Mouse (Mus musculus) kidney, postnatal 14 days (tissue): ENCODE results near the gene Elmo2.
A peak's percentile ranks its signal among the peaks of the same experiment; 100 is the strongest.

Experiments
- DNase-seq: peaks from one replicate; pipeline ENCODE4 v3.0.0; 2022; ENCODE audit warnings: mixed read lengths

The Elmo2 gene

GRCm38 (mm10) chr2:165321981-165322735 lies 4.1 kb downstream of the Elmo2 start:
- no peak for DNase-seq

DNA sequence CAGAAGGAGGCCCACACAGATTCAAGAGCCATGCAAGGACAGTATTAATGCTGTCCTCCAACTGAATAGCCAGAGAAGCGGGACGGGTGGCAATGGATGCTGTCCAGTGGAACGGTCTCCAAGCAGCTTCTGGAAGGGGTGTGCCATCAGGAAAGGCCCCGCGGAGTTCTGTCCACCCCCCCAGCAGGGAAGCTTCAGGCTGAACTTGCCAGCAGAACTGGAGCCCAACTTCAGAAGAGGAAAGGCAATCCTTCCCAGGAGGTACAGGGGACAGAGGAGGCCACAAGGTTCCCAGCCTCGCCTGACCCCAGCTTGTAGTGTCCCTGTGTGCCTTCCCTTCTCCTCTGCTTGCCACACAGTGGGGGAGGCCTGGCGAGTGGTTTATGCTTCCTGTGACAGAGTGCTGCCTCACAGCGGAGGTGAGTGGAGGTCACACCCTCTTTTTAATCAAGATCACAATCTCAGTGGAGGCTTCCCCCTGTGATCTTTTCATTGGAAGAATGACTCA lies 4.8 kb downstream of the Elmo2 start:
- no peak for DNase-seq

- DNase-seq: peak; percentile 64
Measured at GRCm38 (mm10) chr2:165320531-165321150, 5.6 kb downstream of the Elmo2 start.

DNA sequence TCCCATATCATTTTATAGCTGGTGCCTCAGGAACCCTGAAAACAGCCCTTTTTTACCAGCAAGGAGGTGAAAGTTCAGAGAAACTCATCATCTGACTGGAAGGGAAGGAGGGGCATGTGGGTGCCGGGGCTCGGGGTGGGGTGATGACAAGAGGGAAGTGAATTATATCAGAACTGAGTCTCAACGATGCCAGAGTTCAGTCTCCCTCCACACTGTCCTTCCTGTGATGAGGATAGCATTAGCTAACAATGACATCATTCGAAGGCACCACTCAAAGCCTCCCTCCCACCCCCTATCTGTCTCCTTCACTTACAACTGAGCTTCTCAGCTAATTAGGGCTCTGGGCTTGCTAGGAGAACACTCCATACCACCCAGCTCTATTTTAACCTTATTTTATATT lies 6.8 kb downstream of the Elmo2 start:
- no peak for DNase-seq

- DNase-seq: no peak
Measured at GRCm38 (mm10) chr2:165318941-165319340, 7.3 kb downstream of the Elmo2 start.

DNA sequence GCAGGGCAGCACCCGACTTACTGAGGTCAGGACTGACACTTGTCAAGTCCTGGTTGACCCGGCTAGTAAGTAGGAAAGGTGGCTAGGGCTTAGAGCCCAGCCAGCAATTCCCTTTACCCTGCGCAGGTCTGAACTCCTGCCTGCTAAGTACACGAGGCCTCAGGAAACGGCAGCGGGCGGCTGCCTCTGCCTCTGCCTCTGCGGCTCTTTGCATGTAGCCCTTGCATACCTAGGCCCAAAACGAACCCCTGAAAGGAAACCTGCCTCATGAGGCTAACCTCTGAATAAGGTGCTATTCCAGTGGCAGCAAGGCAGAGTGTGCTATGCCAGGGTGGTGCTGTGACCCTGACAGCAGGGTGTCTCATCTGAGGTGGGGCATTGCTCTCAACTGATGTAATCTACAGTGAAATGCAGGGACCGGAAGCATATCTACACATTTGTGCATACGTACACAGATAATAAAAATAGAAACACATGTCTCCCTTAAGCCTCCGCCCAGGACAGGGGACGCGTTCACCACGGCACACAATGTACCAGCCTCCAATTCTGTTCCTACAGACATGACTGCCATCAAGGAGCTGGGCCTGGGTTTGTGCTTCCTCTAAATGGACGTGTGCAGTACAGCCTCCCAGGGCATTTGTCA lies 8.5 kb downstream of the Elmo2 start:
- DNase-seq: no peak

DNA sequence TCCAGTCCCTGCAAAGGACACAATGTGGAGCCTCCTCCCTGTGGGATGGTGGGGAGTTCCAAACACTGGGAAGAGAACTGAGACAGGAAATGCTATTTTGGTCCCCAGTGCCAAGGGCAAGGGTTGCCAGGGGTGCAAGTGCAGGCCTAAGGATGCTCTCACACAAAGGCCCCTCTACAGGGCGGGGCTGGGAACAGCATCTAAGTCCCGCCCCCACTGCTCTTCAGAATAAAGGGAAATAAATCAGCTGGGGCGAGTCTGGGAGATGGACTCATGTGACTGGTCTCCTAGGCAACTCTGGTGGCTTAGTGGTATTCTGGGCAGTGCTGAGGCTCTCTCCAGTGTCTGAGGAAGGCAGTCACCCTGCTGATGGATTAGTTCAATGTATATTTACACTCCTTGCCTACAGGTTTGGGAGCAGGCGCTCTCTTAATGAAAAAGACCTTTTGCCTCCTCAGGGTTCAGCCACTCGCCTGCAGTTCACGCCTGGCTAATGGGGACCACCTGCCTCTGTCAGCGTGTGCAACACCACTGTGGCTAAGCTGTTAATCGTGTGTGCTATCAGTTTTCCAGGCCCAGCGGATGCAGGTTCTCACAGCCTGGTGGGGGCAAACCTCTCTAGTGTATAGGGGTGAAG lies 9.3 kb downstream of the Elmo2 start:
- DNase-seq: peak; percentile 79

- no peak for DNase-seq
Measured at GRCm38 (mm10) chr2:165316204-165316603, 10.1 kb downstream of the Elmo2 start.

DNA sequence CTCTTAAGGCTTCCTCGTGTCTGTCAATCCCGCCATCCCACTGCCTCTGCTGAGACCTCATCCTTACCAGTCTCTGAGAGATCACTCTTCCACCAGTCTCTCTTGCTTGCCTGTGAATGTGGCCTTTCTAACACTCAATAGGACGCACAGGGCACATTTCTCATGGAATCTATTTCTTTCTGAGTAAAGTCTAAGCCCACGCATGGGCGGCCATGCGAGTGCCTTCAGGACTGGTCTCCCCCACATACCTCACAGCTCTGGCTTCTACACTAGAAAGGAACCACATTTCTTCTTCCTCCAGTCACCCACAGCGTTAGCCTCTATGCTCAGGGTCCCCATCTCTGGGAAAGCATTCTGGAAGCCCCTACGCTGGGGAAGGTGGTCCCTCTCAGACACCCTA lies 12.1 kb downstream of the Elmo2 start:
- DNase-seq: peak; percentile 43

DNA sequence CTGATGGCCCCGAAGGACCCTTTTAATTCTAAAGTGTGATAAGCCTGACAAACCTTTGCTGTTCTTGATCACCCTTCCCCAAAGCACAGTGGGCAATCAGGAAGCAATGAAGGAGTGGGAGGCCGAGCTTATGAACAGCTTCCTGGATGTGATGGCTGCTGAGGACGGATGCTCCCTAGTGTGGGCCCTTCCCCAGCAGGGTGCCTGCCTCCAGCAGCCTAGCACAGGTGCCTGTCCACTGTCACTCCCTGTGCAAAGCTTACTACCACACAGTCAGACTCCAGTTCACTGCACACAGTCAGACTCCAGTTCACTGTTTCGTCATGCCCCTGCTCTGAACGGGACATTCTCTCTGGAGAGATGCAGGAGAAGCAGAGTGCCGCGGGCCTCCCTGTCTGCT lies 13.9 kb downstream of the Elmo2 start:
- DNase-seq: no peak

- no peak for DNase-seq
Measured at GRCm38 (mm10) chr2:165311577-165311976, 14.7 kb downstream of the Elmo2 start.

- DNase-seq: no peak
Measured at GRCm38 (mm10) chr2:165310818-165311425, 15.4 kb downstream of the Elmo2 start.

GRCm38 (mm10) chr2:165307801-165308200 lies 18.5 kb downstream of the Elmo2 start:
- peak; percentile 54 for DNase-seq

GRCm38 (mm10) chr2:165305438-165305837 lies 20.8 kb downstream of the Elmo2 start:
- no peak for DNase-seq

GRCm38 (mm10) chr2:165304819-165305218 lies 21.5 kb downstream of the Elmo2 start:
- no peak for DNase-seq

DNA sequence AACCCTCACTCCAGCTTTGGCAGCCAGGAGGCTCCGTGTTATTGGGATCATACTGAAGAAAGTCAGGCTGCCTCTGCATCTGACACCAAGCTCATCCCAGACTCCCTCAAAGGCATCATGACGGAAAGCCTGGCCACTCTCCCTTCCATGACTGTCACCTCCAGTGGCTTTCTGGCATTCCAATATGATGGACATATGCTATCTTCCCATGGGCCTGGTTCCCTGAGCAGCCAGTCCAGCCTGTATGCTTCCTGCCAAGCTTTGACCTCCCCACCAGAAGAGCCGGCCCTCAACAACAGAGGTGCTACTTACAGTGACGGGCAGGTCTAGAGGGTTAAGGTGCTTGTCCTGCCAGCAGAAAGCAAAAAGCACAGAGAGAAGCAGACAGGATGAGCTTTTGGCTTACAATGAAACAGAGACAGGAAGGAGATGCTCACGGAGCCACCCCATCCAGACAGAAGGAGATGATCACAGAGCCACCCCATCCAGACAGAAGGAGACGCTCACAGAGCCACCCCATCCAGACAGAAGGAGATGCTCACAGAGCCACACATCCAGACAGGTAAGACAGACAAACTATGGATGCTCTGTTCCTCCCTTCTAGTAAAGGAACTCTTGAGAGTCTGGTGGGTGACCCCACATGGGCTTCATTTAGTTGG lies 22.8 kb downstream of the Elmo2 start:
- no peak for DNase-seq

GRCm38 (mm10) chr2:165301409-165301808 lies 24.9 kb downstream of the Elmo2 start:
- DNase-seq: no peak

DNA sequence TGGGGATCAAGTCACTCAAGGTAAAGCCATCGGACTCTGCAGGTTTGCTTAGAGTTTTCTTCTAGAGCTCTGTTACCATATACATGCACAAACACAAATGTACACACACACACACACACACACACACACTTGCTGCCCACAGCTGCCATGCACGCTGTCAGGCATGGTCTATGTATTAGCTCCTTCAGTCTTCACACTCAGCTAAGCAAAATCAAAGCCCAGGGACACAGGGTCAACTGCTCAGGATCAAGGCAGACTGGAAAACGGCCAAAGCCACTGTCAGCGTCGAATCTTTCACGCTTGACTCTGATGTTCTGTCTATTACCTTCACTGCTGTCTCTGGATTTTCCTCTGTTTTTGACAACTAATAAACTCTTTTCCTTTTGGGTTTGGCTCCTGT lies 25.4 kb downstream of the Elmo2 start:
- DNase-seq: no peak

DNA sequence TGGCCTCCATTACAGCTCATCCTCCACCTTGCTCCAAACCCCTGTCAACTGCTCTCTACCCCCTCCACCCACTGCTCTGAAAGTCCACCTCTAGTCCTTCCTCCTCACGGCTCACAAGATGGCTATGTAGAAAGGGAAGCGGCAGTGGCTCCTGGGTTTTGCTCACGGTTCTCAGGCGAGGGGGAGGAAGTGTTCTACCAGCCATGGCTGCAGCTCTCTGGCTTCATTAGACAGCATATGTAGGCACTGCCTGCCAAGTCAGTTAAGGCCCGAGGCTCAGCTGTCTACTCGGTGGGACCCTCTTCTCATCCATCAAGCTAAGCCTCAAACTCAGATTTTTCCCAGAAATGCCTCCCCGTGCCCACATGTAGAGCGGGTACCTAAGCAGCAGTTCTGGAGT lies 25.9 kb downstream of the Elmo2 start:
- no peak for DNase-seq

GRCm38 (mm10) chr2:165297429-165297828 lies 28.9 kb downstream of the Elmo2 start:
- DNase-seq: peak; percentile 82

- DNase-seq: peak; percentile 60
Measured at GRCm38 (mm10) chr2:165296571-165296970, 29.7 kb downstream of the Elmo2 start.

GRCm38 (mm10) chr2:165288315-165289031 lies 37.8 kb downstream of the Elmo2 start:
- DNase-seq: peak; percentile 73
